Mouse (Mus musculus) kidney, embryonic 15.5 days (tissue): ENCODE data around the gene Gm5105. TPM values are rescaled to one million over a fixed set of nuclear protein-coding genes. Genes with fewer than 3 reads are reported as not detected.
A peak's percentile ranks its signal among the peaks of the same experiment; 100 is the strongest.

Source experiments
- ATAC-seq: fragments of 200-750 bp; cut with Nextera tagmentation; replicated peaks from 2 replicates; pipeline ENCODE4 v1.8.0; 2017; ENCODE audit warnings: moderate TSS enrichment; ENCODE audit not compliant: low FRiP score
- H3K27ac ChIP-seq: fragments of 300-500 bp; sonication (generic); 2 replicates; pipeline ENCODE4 v1.5.1; 2015; ENCODE audit warnings: mild to moderate bottlenecking, inconsistent platforms
- H3K27me3 ChIP-seq: fragments of 300-500 bp; sonication (generic); 2 replicates; pipeline ENCODE4 v1.6.1; 2015; ENCODE audit warnings: inconsistent platforms
- H3K36me3 ChIP-seq: fragments of 300-500 bp; sonication (generic); 2 replicates; pipeline ENCODE4 v1.6.1; 2015; ENCODE audit warnings: inconsistent platforms
- H3K4me1 ChIP-seq: fragments of 300-500 bp; sonication (generic); 2 replicates; pipeline ENCODE4 v1.6.1; 2015; ENCODE audit warnings: inconsistent platforms
- H3K4me2 ChIP-seq: fragments of 300-500 bp; sonication (generic); 2 replicates; pipeline ENCODE4 v1.6.1; 2015; ENCODE audit warnings: moderate library complexity, mild to moderate bottlenecking, inconsistent platforms
- H3K4me3 ChIP-seq: fragments of 300-500 bp; sonication (generic); replicated peaks from 2 replicates; pipeline ENCODE4 v1.5.1; 2015; ENCODE audit warnings: mild to moderate bottlenecking, inconsistent platforms
- H3K9ac ChIP-seq: fragments of 300-500 bp; sonication (generic); 2 replicates; pipeline ENCODE4 v1.6.1; 2015; ENCODE audit warnings: mild to moderate bottlenecking, inconsistent platforms
- H3K9me3 ChIP-seq: fragments of 300-500 bp; sonication (generic); replicated peaks from 2 replicates; pipeline ENCODE4 v1.6.1; 2016; ENCODE audit warnings: inconsistent platforms
- WGBS: fragments of 180-500 bp; shearing (Covaris S2); methylation state at CpG from one replicate; pipeline ENCODE4 v1.1.7; 2015; ENCODE audit warnings: mixed read lengths; 5-methylcytosine and 5-hydroxymethylcytosine counted together
- polyA plus RNA-seq: library from polyadenylated mRNA; unstranded; fragments of >200 nt; fragmentation: Nextera tagmentation; extraction: Ambion mirVana; gene quantifications from 2 replicates; pipeline ENCODE4 v1.2.1, GENCODE M21; 2015

The Gm5105 gene
- polyA plus RNA-seq, 1 experiment from 2014 or later, result not detected

GRCm38 (mm10) chr3:138065930-138066329, 1.3 kb downstream of the Gm5105 start:
- Histone ChIP-seq H3K9me3 (no peaks in the 10 kb centered on the region), H3K36me3 (no peaks in the 10 kb centered on the region), H3K4me2 (peak overlapping the region; percentile 61), H3K27ac (no peak overlapping the region), H3K9ac (no peak overlapping the region), H3K4me3 (peak overlapping the region; percentile 25; the same call in 1 of the 2 replicates), H3K27me3 (peaks cover 11% of the 10 kb centered on the region), H3K4me1 (peaks cover 45% of the 10 kb centered on the region)
- ATAC-seq, result no peak; the same call in 1 of the 2 replicates
- WGBS, result 69% methylated on average over 16 of the region's 16 CpGs

DNA sequence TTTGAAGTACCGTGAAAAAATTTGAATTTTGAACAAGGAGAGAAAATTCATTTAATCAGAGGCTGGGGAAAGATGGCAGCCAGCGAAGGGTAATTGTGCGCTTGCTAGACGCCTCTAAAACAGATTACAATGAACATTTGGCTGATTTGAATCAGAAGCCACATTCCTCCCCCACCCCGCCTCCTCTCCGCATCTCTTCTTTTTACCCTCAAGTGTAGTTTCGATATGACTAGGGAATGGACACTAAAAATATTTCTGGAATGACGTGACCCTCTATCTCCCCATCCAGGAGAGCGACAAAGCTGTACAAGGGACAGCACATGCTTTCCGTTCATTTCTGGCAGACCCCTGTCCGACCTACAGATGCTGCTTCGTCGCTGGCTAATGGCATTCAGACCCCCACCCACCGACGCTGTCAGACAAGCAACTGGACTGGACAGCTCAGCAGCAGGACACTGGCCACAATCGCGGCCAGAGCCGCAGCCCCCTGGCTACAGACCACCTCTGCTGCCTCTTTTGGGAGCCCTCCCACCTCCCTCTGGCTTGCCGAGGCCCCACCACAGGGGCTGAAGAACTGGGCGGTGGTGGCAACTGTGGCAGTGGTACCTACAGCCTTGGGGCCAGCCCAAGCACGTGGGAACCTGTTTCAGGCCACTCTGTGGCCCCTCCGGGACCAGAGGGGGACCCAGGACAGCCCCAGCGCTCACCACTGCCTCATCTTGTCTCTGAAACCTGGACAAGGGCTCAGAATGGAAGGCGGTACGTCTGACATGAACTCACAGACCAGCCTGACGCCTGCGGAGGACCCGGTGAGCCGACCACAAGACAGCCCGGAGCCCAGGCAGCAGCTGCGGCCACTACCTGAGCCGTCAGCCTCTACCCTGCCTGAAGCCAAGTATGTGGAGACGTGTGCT, 2.2 kb downstream of the Gm5105 start, which contains the start of gene 1110002E22Rik:
TSS of gene 1110002E22Rik (plus strand) at position 321 of the 914 bp plus-strand sequence.
- ATAC-seq, result peak; percentile 20; the same call in 1 of the 2 replicates
- 76% methylated on average over 33 of the region's 33 CpGs for WGBS
- Histone ChIP-seq H3K9ac (no peak within 1 kb of the TSS; the same call in 1 of the 2 replicates), H3K27me3 (peaks cover 11% of the 10 kb centered on the region), H3K9me3 (no peaks in the 10 kb centered on the region), H3K4me2 (peak within 1 kb of the TSS; percentile 61; the same call in 1 of the 2 replicates), H3K4me3 (no peak within 1 kb of the TSS), H3K4me1 (peaks cover 38% of the 10 kb centered on the region), H3K27ac (peak within 1 kb of the TSS; percentile 82), H3K36me3 (no peaks in the 10 kb centered on the region)

GRCm38 (mm10) chr3:138063731-138064329, 3.4 kb downstream of the Gm5105 start:
- Histone ChIP-seq H3K27ac (peak overlapping the region; percentile 82), H3K27me3 (peaks cover 8% of the 10 kb centered on the region), H3K4me3 (no peak overlapping the region), H3K4me2 (no peak overlapping the region), H3K9ac (no peak overlapping the region; the same call in 1 of the 2 replicates), H3K36me3 (no peaks in the 10 kb centered on the region), H3K9me3 (no peaks in the 10 kb centered on the region), H3K4me1 (peaks cover 37% of the 10 kb centered on the region)
- WGBS, result 31% methylated on average over 14 of the region's 14 CpGs
- ATAC-seq, result peak; percentile 33; the same call in 1 of the 2 replicates

DNA sequence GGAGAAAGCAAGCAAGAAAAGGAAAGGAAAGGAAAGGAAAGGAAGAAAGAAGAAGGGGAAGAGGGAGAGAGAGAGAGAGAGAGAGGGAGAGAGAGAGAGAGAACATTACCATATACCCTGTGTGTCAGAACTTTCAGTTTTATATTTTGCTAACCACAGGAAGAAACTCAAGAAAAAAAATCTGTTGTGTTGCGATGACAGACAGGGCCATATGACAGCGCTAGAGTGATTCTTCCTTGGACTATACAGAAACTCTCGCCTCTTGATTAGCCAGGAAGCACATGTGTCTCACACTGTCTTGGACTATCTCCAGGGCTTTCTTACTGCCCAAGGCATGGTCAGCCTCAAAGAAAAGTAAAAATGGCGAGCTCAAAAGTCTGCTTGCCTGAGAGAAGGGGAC, 4.5 kb downstream of the Gm5105 start:
- no peak for ATAC-seq
- H3K4me2 ChIP-seq, result no peak overlapping the region
- H3K9ac ChIP-seq, result no peak overlapping the region
- H3K27me3 ChIP-seq, result peaks cover 5% of the 10 kb centered on the region; the same call in 1 of the 2 replicates
- H3K9me3 ChIP-seq, result no peaks in the 10 kb centered on the region
- H3K27ac ChIP-seq, result no peak overlapping the region
- no peak overlapping the region for H3K4me3 ChIP-seq
- 74% methylated on average over 4 of the region's 4 CpGs for WGBS
- H3K4me1 ChIP-seq, result peaks cover 40% of the 10 kb centered on the region
- H3K36me3 ChIP-seq, result no peaks in the 10 kb centered on the region

DNA sequence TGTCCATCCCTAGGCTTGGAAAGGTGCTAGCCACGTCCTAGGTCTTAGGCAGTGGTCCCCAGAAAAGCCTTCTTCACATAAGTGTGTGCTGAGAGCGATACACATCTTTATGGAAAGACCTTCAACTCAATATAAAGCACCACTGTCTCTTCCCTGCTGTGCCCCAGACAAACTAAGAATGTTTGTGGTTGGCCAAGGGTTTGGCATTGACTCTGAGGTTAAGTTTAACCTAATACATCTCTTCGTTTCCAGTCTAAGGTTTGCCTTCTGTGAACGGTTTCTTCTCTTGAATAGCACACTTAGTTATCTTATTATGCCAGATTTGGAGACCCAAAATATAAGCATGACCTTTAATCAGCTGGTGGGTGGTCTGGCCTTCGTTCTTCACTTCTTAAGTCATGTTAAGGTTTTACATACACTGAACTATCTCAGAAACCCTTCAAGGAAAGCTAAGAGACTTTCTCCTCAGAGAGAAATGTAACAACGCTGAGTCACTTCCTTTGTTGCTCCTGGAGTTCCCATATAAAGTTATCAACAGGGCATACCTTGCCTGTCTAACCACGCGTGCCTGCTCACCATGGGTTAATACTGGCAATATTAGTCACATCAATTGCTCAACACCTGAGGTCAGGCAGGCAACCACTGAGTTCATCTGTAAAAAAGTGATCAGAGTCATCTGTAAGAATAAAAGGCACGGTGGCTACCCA, 5.8 kb downstream of the Gm5105 start:
- no peaks in the 10 kb centered on the region for H3K9me3 ChIP-seq
- 90% methylated on average over 9 of the region's 9 CpGs for WGBS
- no peaks in the 10 kb centered on the region for H3K36me3 ChIP-seq
- no peak overlapping the region for H3K4me2 ChIP-seq
- H3K4me3 ChIP-seq, result no peak overlapping the region
- H3K9ac ChIP-seq, result no peak overlapping the region
- ATAC-seq, result no peak
- peaks cover 34% of the 10 kb centered on the region for H3K4me1 ChIP-seq
- no peak overlapping the region for H3K27ac ChIP-seq
- no peaks in the 10 kb centered on the region for H3K27me3 ChIP-seq

GRCm38 (mm10) chr3:138060429-138060828, 6.8 kb downstream of the Gm5105 start:
- Histone ChIP-seq H3K4me2 (no peak overlapping the region), H3K4me1 (peaks cover 25% of the 10 kb centered on the region), H3K27me3 (no peaks in the 10 kb centered on the region), H3K27ac (no peak overlapping the region), H3K9ac (no peak overlapping the region), H3K36me3 (no peaks in the 10 kb centered on the region), H3K9me3 (no peaks in the 10 kb centered on the region), H3K4me3 (no peak overlapping the region)
- WGBS, result 90% methylated on average over 7 of the region's 7 CpGs
- no peak for ATAC-seq

GRCm38 (mm10) chr3:138058226-138058625, 9.0 kb downstream of the Gm5105 start:
- Histone ChIP-seq H3K4me2 (no peak overlapping the region), H3K4me1 (peaks cover 16% of the 10 kb centered on the region), H3K27ac (no peak overlapping the region), H3K36me3 (no peaks in the 10 kb centered on the region), H3K27me3 (no peaks in the 10 kb centered on the region), H3K9ac (no peak overlapping the region), H3K4me3 (no peak overlapping the region), H3K9me3 (no peaks in the 10 kb centered on the region)
- no peak for ATAC-seq
- 55% methylated on average over 4 of the region's 4 CpGs for WGBS

DNA sequence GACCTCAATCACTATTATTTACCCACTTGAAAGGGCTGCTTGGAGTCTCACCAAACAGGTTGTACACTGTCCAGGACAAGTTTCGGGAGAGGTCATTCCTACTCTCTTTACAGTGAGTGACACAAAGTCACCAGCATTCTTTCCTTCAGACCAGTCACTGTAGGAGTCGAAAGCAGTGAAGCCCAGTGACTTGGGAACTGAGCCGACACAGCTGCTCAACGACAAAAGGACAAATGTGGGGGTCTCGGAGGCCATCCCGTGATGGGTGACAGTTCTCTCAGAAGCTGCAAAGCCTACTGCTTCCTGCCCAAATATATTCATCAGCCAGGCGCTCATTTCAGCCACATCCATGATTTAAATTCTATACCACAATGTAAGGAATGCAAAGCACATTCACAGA, 10.2 kb downstream of the Gm5105 start:
- Histone ChIP-seq H3K27ac (0 out of 2 replicates have a peak overlapping the region, but pooled peaks have one; percentile 58), H3K27me3 (no peaks in the 10 kb centered on the region), H3K9me3 (no peaks in the 10 kb centered on the region), H3K9ac (no peak overlapping the region), H3K36me3 (no peaks in the 10 kb centered on the region), H3K4me1 (peaks cover 17% of the 10 kb centered on the region), H3K4me3 (no peak overlapping the region), H3K4me2 (no peak overlapping the region)
- 55% methylated on average over 7 of the region's 7 CpGs for WGBS
- no peak for ATAC-seq

DNA sequence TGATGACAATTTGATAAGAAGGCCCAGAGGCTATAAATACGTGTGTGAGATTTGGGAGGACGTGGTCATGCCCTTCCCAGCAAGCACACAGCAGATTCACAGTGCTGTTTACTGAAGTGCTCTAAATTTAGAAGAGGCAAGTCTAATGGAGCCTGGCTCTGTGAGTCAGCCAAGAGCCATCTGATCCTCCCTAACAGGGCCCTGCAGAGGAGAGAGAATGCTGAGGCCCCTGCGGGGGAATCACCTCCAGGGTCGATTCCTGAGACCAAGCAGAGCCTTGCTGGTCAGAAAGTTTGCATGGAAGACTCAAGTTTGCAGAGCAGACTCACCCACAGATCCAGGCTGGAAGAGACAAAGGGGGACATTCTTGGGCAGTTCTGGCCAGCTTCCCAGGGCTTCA, 13.2 kb downstream of the Gm5105 start:
- peak; percentile 73; the same call in 1 of the 2 replicates for ATAC-seq
- no peak overlapping the region for H3K9ac ChIP-seq
- no peaks in the 10 kb centered on the region for H3K9me3 ChIP-seq
- H3K4me2 ChIP-seq, result no peak overlapping the region
- H3K36me3 ChIP-seq, result no peaks in the 10 kb centered on the region
- peaks cover 23% of the 10 kb centered on the region for H3K4me1 ChIP-seq
- H3K27me3 ChIP-seq, result no peaks in the 10 kb centered on the region
- H3K27ac ChIP-seq, result peak overlapping the region; percentile 65
- H3K4me3 ChIP-seq, result no peak overlapping the region
- 8% methylated on average over 4 of the region's 4 CpGs for WGBS

- WGBS, result 79% methylated on average over 3 of the region's 3 CpGs
- ATAC-seq, result no peak
- Histone ChIP-seq H3K9ac (no peak overlapping the region), H3K27ac (no peak overlapping the region), H3K4me1 (peaks cover 18% of the 10 kb centered on the region), H3K4me2 (no peak overlapping the region), H3K4me3 (no peak overlapping the region), H3K27me3 (no peaks in the 10 kb centered on the region), H3K9me3 (no peaks in the 10 kb centered on the region), H3K36me3 (no peaks in the 10 kb centered on the region)
Observed at GRCm38 (mm10) chr3:138051431-138051830, 15.8 kb downstream of the Gm5105 start.

DNA sequence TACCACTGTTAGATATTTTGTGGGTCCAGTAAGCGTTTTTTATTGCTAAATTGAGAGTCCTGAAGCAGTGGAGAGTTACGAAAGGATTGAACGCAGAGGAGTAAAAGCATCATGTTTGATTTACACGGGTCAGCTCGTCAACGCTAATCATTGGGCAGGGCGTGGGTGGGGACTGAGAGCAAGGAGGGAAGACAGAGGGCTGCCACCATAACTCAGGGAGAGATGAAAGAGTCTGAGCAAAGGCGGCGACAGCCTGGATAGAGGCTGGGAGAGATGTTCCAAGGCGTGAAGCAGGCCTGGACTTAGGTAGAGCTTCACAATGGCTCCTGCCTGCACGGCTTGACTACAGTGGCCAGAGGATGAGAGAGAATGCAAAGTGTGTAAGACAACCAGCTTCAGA, 16.4 kb downstream of the Gm5105 start:
- H3K27ac ChIP-seq, result no peak overlapping the region

More for the DNA sequence above, 16.4 kb downstream of the Gm5105 start:
- Histone ChIP-seq H3K4me1 (peaks cover 18% of the 10 kb centered on the region), H3K9me3 (no peaks in the 10 kb centered on the region), H3K4me3 (no peak overlapping the region), H3K4me2 (no peak overlapping the region), H3K9ac (no peak overlapping the region), H3K36me3 (no peaks in the 10 kb centered on the region), H3K27me3 (no peaks in the 10 kb centered on the region)
- ATAC-seq, result peak; percentile 77
- WGBS, result 17% methylated on average over 11 of the region's 11 CpGs
